Mouse (Mus musculus): ENCODE measurements at regions not wholly inside any gene's neighbourhood (a gene's known extent, or its start where the extent isn't known, plus 50 kb on each side); places are given as distances from the start of the nearest gene placed in this dataset.

- no peak for DNase-seq (ENCODE audit: low spot score in 2 of 2)
These were observed 700.8 kb upstream of the 1700009N14Rik start for GRCm38 (mm10) chr4:38749281-38749680.

- DNase-seq (ENCODE audit: low spot score in 2 of 2) = peak; percentile 4 to 6
These were observed 665.1 kb upstream of the 1700009N14Rik start for GRCm38 (mm10) chr4:38785016-38785415.

- DNase-seq (ENCODE audit: low spot score in 2 of 2) = peak; percentile 39 to 64
These were observed 625.0 kb upstream of the 1700009N14Rik start for GRCm38 (mm10) chr4:38825133-38825532.

GRCm38 (mm10) chr4:38848261-38848660 is 601.8 kb upstream of the 1700009N14Rik start:
- peak in 1 of 2 experiments; percentile 5 for DNase-seq (ENCODE audit: low spot score in 2 of 2)

- DNase-seq (ENCODE audit: low spot score in 2 of 2) = no peak
These were observed 595.7 kb upstream of the 1700009N14Rik start for GRCm38 (mm10) chr4:38854349-38854748.

GRCm38 (mm10) chr4:38900565-38900964 is 549.5 kb upstream of the 1700009N14Rik start:
- DNase-seq (ENCODE audit: low spot score in 2 of 2) = no peak

GRCm38 (mm10) chr4:38926831-38927230 is 523.3 kb upstream of the 1700009N14Rik start:
- no peak for DNase-seq (ENCODE audit: low spot score in 2 of 2)

GRCm38 (mm10) chr4:38953633-38954032 is 496.5 kb upstream of the 1700009N14Rik start:
- no peak for DNase-seq (ENCODE audit: low spot score in 2 of 2)

GRCm38 (mm10) chr4:38995161-38995560 is 454.9 kb upstream of the 1700009N14Rik start:
- no peak for DNase-seq (ENCODE audit: low spot score in 2 of 2)

All from right cerebral cortex, adult 2 months (tissue).